Mouse (Mus musculus): ENCODE measurements around the gene Tmem131. TPM values are rescaled to one million over a fixed set of nuclear protein-coding genes. Genes with fewer than 3 reads are reported as not detected.

The Tmem131 gene
- polyA plus RNA-seq, 1 experiment, result 56.8 TPM

DNA sequence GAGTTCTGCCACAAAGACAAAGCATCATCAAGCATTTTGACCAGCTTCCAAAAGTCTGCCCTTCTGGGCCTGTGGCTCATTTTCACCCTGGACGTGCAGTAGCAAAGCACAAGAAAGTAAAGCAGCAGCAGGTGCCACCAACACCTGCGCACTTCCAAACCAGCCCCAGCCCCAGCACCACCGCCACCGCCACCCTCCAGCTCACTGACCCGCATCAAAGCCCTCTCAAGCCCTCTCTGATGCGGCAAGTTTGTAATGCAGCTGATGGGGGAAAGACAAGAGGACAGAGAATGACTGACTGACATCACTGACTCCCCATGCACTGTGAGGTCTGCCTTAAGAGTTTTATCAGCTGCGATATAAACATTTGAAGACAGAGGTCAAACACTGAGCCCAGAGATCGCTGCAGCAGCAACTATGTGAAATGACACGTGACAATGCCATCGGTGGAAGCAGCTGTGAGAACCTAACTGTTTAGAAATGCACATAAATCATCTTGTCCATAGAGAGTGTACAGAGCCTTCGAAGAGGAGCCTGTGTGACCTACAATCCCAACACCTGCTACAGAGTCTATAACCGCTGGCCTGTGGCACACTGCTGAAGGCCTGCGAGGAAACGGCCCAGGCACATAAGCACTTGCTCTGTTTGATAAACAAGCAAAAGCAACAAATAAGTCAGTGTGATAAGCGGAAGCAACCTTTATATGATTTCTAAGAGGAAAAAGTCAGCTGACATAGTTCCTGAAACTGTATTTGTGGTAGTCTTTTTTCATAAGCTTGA, 21.7 kb downstream of the Tmem131 start:
- H3K4me3 ChIP-seq (ENCODE audit: insufficient read depth, low read length), result no peak overlapping the region
- no peak overlapping the region for H3K27ac ChIP-seq (ENCODE audit: insufficient read depth, low read length)
- no peak for TF ChIP-seq CTCF (IDR thresholded peaks at IDR 0.05; ENCODE audit: borderline replicate concordance, insufficient read depth, low read length)
- no peak for TF ChIP-seq POLR2A (IDR thresholded peaks at IDR 0.05; ENCODE audit: low read depth, low read length)
- peaks cover 10% of the 10 kb centered on the region; the same call in 1 of the 2 replicates for H3K4me1 ChIP-seq (ENCODE audit: control insufficient read depth, insufficient read depth, low read length)

DNA sequence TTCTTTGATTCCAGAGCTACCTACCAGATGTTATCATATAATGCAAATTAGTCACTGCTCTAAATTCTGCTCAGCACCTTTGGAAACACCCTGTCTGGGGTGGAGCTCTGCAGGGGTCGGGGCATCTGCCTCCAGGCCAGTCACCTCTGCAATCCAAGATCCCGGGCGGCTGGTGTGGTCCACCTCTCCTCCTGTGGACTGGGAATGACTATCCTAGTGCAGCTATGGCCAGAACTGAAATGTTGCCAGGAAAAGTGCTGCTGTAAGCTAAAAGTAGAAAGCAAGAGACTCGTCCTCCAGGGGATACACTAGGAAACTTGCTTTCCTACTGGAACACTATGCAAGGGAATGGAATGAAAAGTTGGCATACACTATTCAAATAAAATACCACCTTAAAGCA, 22.7 kb downstream of the Tmem131 start:
- Histone ChIP-seq H3K27ac (ENCODE audit: insufficient read depth, low read length) (no peak overlapping the region), H3K4me1 (ENCODE audit: control insufficient read depth, insufficient read depth, low read length) (peaks cover 10% of the 10 kb centered on the region; the same call in 1 of the 2 replicates), H3K4me3 (ENCODE audit: insufficient read depth, low read length) (no peak overlapping the region)
- TF ChIP-seq CTCF (IDR thresholded peaks at IDR 0.05; ENCODE audit: borderline replicate concordance, insufficient read depth, low read length), result no peak
- no peak for TF ChIP-seq POLR2A (IDR thresholded peaks at IDR 0.05; ENCODE audit: low read depth, low read length)

GRCm38 (mm10) chr1:36920154-36920716, 23.2 kb downstream of the Tmem131 start:
- TF ChIP-seq POLR2A (IDR thresholded peaks at IDR 0.05; ENCODE audit: low read depth, low read length) (no peak), CTCF (IDR thresholded peaks at IDR 0.05; ENCODE audit: borderline replicate concordance, insufficient read depth, low read length) (no peak)
- no peak overlapping the region for H3K27ac ChIP-seq (ENCODE audit: insufficient read depth, low read length)
- H3K4me3 ChIP-seq (ENCODE audit: insufficient read depth, low read length), result no peak overlapping the region
- H3K4me1 ChIP-seq (ENCODE audit: control insufficient read depth, insufficient read depth, low read length), result peaks cover 10% of the 10 kb centered on the region; the same call in 1 of the 2 replicates

- no peak overlapping the region for H3K27ac ChIP-seq (ENCODE audit: insufficient read depth, low read length)
These were observed 23.7 kb downstream of the Tmem131 start for GRCm38 (mm10) chr1:36919728-36920127.

GRCm38 (mm10) chr1:36917423-36917822, 26.0 kb downstream of the Tmem131 start:
- Histone ChIP-seq H3K4me1 (ENCODE audit: control insufficient read depth, insufficient read depth, low read length) (peaks cover 7% of the 10 kb centered on the region; the same call in 1 of the 2 replicates), H3K4me3 (ENCODE audit: insufficient read depth, low read length) (no peak overlapping the region), H3K27ac (ENCODE audit: insufficient read depth, low read length) (no peak overlapping the region)
- TF ChIP-seq CTCF (IDR thresholded peaks at IDR 0.05; ENCODE audit: borderline replicate concordance, insufficient read depth, low read length) (no peak), POLR2A (IDR thresholded peaks at IDR 0.05; ENCODE audit: low read depth, low read length) (no peak)

More at GRCm38 (mm10) chr1:36919728-36920127, 23.7 kb downstream of the Tmem131 start:
- Histone ChIP-seq H3K4me3 (ENCODE audit: insufficient read depth, low read length) (no peak overlapping the region), H3K4me1 (ENCODE audit: control insufficient read depth, insufficient read depth, low read length) (peaks cover 10% of the 10 kb centered on the region; the same call in 1 of the 2 replicates)
- TF ChIP-seq CTCF (IDR thresholded peaks at IDR 0.05; ENCODE audit: borderline replicate concordance, insufficient read depth, low read length) (no peak), POLR2A (IDR thresholded peaks at IDR 0.05; ENCODE audit: low read depth, low read length) (no peak)

- no peak overlapping the region for H3K4me3 ChIP-seq (ENCODE audit: insufficient read depth, low read length)
- no peaks in the 10 kb centered on the region; the same call in 1 of the 2 replicates for H3K4me1 ChIP-seq (ENCODE audit: control insufficient read depth, insufficient read depth, low read length)
- no peak overlapping the region for H3K27ac ChIP-seq (ENCODE audit: insufficient read depth, low read length)
- TF ChIP-seq CTCF (IDR thresholded peaks at IDR 0.05; ENCODE audit: borderline replicate concordance, insufficient read depth, low read length) (no peak), POLR2A (IDR thresholded peaks at IDR 0.05; ENCODE audit: low read depth, low read length) (no peak)
These were observed 28.3 kb downstream of the Tmem131 start for GRCm38 (mm10) chr1:36915200-36915580.

- TF ChIP-seq CTCF (IDR thresholded peaks at IDR 0.05; ENCODE audit: borderline replicate concordance, insufficient read depth, low read length) (no peak), POLR2A (IDR thresholded peaks at IDR 0.05; ENCODE audit: low read depth, low read length) (no peak)
- no peak overlapping the region for H3K4me3 ChIP-seq (ENCODE audit: insufficient read depth, low read length)
- H3K4me1 ChIP-seq (ENCODE audit: control insufficient read depth, insufficient read depth, low read length), result no peaks in the 10 kb centered on the region; the same call in 1 of the 2 replicates
- no peak overlapping the region for H3K27ac ChIP-seq (ENCODE audit: insufficient read depth, low read length)
These were observed 28.8 kb downstream of the Tmem131 start for GRCm38 (mm10) chr1:36914455-36915199.

GRCm38 (mm10) chr1:36913806-36914205, 29.7 kb downstream of the Tmem131 start:
- no peaks in the 10 kb centered on the region for H3K4me1 ChIP-seq (ENCODE audit: control insufficient read depth, insufficient read depth, low read length)
- TF ChIP-seq POLR2A (IDR thresholded peaks at IDR 0.05; ENCODE audit: low read depth, low read length) (no peak), CTCF (IDR thresholded peaks at IDR 0.05; ENCODE audit: borderline replicate concordance, insufficient read depth, low read length) (no peak)
- no peak overlapping the region for H3K4me3 ChIP-seq (ENCODE audit: insufficient read depth, low read length)
- H3K27ac ChIP-seq (ENCODE audit: insufficient read depth, low read length), result no peak overlapping the region

DNA sequence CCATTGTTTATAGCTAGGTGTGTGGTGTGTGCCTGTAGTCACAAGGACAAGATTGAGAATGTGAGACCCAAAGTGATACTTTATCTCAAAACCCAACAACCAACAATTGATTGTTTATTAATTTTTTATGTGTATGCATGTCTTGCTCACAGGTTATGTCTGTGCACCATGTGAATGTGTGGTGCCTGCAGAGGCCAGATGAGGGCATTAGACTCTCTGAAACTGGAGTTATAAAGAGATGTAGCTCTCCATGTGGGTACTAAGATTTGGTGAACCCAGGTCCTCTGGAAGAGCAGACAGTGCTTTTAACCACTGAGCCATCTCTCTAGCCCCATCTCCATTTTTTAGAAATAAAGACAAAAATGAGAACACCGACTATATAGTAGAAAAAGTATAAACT, 31.2 kb downstream of the Tmem131 start:
- Histone ChIP-seq H3K27ac (ENCODE audit: insufficient read depth, low read length) (no peak overlapping the region), H3K4me1 (ENCODE audit: control insufficient read depth, insufficient read depth, low read length) (no peaks in the 10 kb centered on the region), H3K4me3 (ENCODE audit: insufficient read depth, low read length) (no peak overlapping the region)
- TF ChIP-seq POLR2A (IDR thresholded peaks at IDR 0.05; ENCODE audit: low read depth, low read length) (no peak), CTCF (IDR thresholded peaks at IDR 0.05; ENCODE audit: borderline replicate concordance, insufficient read depth, low read length) (no peak)
